Mouse (Mus musculus): ENCODE measurements around the gene Pias4.
"Not testable (repeated sequence)": the region's sequence is repeated elsewhere in the genome, so short reads cannot be mapped to it uniquely, and the experiment has no call there.

Gene Pias4

DNA sequence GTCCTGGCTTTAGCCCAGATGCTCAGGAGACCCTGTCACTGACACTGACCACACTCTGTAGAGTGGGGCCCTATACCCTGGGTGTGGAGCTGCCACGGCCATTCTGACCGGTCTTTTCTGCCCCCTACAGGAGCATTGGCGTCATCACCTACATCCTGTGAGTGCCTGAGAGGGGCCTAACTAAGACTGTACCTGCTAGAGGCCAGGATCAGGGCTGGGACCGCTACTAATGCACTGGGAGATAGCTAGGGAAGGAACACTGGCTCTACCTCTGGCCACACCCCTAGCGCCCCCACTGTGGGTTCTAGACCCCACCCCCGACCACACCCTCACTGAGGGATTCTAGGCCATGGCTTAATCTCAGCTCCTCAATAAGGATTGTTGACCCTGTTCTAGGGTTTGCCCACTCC, 23.2 kb upstream of the Pias4 start:
- no peak for DNase-seq

GRCm38 (mm10) chr10:81190236-81190911, 22.7 kb upstream of the Pias4 start:
- no peak for DNase-seq

DNA sequence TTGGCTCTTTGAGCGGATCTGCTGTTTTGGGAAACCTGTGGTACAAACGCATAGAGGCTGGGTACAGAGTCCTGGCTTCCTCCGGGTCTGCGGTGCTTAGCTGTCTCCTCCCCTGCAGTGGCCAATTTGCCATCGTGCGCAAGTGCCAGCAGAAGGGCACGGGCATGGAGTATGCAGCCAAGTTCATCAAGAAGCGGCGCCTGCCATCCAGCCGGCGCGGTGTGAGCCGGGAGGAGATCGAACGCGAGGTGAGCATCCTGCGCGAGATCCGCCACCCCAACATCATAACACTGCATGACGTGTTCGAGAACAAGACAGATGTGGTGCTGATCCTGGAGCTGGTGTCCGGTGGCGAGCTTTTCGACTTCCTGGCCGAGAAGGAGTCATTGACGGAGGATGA, 22.1 kb upstream of the Pias4 start:
- no peak for DNase-seq

DNA sequence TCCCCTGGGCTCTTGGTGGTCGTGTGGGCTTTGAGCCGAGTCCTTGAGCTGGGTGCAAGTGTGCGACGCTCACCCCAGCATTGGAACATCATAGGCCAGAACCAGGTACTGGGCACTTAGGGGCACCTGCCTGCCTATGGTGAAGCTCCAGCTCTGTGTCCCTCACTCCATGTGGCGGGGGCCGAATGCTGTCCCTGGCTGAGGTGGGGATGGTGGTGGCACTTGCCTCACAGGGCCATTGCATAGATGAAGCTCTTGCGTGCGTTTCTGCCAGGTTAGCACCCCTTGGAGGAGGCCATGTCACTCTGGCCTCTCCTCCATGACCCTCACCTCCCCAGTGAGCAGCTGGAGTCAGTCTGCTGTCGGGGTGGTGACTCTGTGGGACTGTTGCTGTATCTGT, 19.4 kb upstream of the Pias4 start:
- no peak for DNase-seq

DNA sequence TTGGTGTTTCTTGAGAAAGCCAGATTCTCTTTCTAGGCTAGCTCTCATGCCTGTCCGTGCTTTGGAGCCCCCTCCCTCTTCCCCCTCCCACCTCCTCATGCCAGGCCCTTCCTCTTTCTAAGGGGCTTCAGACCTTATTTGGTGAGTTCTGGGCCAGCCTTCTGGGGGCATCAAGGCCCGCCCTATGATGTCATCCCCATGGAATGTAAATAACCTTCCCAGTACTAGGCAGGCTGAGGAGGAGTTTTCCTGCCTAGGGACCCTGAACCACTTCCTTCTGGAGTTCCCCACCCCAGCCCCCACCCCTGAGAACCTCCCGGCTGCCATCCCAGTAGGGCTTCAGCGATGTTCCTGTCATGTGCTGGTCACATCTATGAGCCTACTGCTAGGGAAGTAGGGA, 17.0 kb upstream of the Pias4 start:
- DNase-seq: no peak

- no peak for DNase-seq
These were observed 16.1 kb upstream of the Pias4 start, which contains the start of gene 4930442H23Rik for GRCm38 (mm10) chr10:81183805-81184204. 4930442H23Rik (minus strand) TSS chr10:81183849.

GRCm38 (mm10) chr10:81182336-81183333, 14.9 kb upstream of the Pias4 start, which contains the start of gene Dapk3:
Dapk3 (plus strand) TSS chr10:81183005.
- peak; percentile 93 for DNase-seq

GRCm38 (mm10) chr10:81181860-81182259, 14.1 kb upstream of the Pias4 start:
- DNase-seq: not testable (repeated sequence)

DNA sequence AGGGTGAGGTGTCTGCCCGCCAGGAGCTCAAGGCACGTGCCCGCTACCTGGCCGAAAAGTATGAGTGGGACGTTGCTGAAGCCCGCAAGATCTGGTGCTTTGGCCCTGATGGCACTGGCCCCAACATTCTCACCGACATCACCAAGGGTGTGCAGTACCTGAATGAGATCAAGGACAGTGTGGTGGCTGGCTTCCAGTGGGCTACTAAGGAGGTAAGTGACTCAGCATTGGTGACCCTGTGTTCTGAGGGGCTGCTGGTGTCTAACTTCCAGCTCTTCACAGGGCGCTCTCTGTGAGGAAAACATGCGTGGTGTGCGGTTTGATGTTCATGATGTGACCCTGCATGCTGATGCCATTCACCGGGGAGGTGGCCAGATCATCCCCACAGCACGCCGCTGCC, 13.2 kb upstream of the Pias4 start:
- no peak for DNase-seq

- no peak for DNase-seq
These were observed 12.0 kb upstream of the Pias4 start for GRCm38 (mm10) chr10:81179451-81180342.

DNA sequence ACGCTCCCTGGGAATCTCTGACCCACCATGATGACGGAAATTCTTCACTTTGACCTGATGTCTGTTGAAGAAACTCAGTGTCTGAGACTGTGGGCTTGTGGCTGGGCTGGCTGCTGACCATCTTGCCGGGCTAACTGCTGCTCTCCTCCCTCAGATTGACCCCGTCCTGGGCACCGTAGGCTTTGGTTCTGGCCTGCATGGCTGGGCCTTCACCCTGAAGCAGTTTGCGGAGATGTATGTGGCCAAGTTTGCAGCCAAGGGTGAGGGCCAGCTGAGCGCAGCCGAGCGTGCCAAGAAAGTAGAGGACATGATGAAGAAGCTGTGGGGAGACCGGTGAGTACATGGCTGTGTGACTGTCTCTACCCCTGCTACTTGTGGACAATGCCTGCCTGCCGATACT, 11.2 kb upstream of the Pias4 start:
- no peak for DNase-seq

DNA sequence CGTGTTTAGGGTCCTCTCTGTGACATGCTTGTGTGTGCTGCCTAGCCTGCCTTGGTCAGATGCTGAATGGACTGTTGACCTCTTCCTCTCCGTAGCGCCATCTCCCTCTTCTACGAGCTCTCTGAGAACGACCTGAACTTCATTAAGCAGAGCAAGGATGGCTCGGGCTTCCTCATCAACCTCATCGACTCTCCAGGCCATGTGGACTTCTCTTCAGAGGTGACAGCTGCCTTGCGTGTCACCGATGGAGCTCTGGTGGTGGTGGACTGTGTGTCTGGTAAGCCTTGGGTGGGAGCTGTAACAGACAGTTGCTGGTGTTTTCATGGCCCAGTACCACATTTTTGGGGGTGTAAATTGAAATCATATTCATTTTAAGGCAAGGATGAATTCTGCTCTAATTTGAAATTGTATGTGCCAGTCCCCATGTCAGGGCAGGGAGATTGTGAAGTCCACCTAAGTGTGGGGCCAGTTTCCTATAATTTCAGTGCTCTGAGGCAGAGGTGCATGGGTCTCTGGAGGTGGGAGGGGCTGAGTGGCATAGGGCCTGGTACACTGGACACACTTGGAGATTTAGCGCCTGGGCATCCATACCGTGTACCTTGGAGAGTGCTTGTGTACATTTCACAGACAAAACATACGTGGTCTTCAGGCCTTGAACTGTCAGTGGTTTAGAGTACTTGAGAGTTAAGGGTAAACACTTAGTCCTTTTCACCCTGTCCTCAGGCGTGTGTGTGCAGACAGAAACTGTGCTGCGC, 10.4 kb upstream of the Pias4 start:
- no peak for DNase-seq

DNA sequence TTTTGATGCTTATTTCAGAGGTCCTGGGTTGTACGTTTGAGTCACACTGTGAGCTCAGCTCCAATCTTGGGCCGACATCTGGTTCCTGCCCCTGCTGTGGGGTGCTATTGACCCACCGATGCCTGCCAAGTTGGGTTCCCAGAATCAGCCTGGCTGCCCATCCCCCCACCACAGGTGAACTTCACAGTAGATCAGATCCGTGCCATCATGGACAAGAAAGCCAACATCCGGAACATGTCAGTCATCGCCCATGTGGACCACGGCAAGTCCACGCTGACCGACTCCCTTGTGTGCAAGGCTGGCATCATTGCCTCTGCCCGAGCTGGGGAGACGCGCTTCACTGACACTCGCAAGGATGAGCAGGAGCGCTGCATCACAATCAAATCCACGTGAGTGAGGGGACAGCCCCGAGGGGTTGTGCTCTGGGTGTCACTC, 9.8 kb upstream of the Pias4 start:
- DNase-seq: peak; percentile 54

GRCm38 (mm10) chr10:81176466-81177271, 8.9 kb upstream of the Pias4 start, which contains the start of gene Eef2:
Eef2 (plus strand) TSS chr10:81176631.
- peak; percentile 100 for DNase-seq

GRCm38 (mm10) chr10:81175936-81176465, 8.3 kb upstream of the Pias4 start:
- no peak for DNase-seq

GRCm38 (mm10) chr10:81175345-81175701, 7.6 kb upstream of the Pias4 start:
- not testable (repeated sequence) for DNase-seq

- DNase-seq: peak; percentile 88
These were observed 7.1 kb upstream of the Pias4 start for GRCm38 (mm10) chr10:81174617-81175344.

DNA sequence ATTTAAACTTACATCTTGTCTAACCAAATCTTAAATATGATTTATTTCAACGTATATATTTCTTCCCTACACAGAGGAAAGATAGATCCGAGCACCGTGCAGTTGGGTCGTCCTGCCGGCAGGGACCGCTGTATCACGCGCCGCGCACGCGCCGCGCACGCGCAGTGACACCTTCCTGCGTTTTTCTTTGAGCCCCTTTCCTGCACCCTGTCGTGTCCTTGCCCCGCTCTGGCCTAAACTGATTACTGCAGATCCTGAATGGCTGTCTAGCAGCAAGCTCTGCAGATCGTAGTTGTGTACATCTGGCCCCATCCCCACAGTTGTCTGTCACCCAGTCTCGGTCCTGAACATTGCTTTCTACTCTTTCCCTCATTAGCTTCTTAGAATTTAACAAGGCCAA, 5.4 kb upstream of the Pias4 start:
- DNase-seq: peak; percentile 88

DNA sequence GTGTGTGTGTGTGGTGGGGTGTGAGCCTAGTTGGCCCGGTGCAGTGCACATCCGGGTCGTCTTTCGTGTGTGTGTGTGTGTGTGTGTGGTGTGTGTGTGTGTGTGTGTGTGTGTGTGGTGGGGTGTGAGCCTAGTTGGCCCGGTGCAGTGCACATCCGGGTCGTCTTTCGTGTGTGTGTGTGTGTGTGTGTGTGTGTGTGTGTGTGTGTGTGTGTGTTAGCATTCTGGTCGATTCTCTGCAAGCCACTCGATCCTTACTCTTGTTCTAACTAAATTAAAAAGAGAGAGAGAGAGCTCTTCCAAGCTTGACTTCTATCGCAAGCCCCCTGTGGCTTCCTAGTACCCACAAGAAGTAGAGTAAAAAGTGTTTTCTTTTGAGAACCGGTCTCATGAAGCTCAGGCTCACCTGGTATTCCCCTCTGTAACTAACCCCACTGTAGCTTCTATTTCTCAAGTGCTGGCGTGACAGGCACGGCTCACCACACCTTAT, 1.7 kb upstream of the Pias4 start:
- not testable (repeated sequence) for DNase-seq

Measured in right cerebral cortex, postnatal 4 days (tissue).